Mouse (Mus musculus) spleen, postnatal 10 days (tissue): ENCODE measurements around the gene Narf.

Source experiments
- DNase-seq, 2 experiments: peaks; one replicate each; pipeline ENCODE4 v3.0.0; 2021 to 2022; ENCODE audit warnings: low spot score in 2 of 2

Gene Narf

GRCm38 (mm10) chr11:121236564-121237344 lies at the start of gene Narf:
Narf (plus strand) TSS chr11:121237253.
- DNase-seq = peak; percentile 96 to 99

GRCm38 (mm10) chr11:121189681-121190080 lies 47.4 kb upstream of the Narf start:
- DNase-seq = no peak

GRCm38 (mm10) chr11:121192742-121193141 lies 44.3 kb upstream of the Narf start:
- DNase-seq = no peak

- DNase-seq = no peak
Measured at GRCm38 (mm10) chr11:121193415-121193814, 43.6 kb upstream of the Narf start.

- DNase-seq = no peak
Measured at GRCm38 (mm10) chr11:121198622-121199021, 38.4 kb upstream of the Narf start.

GRCm38 (mm10) chr11:121199851-121200250 lies 37.2 kb upstream of the Narf start:
- no peak for DNase-seq

GRCm38 (mm10) chr11:121200781-121201180 lies 36.3 kb upstream of the Narf start:
- no peak for DNase-seq

- peak in 1 of 2 experiments; percentile 54 for DNase-seq
Measured at GRCm38 (mm10) chr11:121201436-121202198, 35.4 kb upstream of the Narf start.

GRCm38 (mm10) chr11:121203859-121204160 lies 33.2 kb upstream of the Narf start:
- no peak for DNase-seq

- peak; percentile 94 to 98 for DNase-seq
Measured at GRCm38 (mm10) chr11:121204161-121205006, 32.7 kb upstream of the Narf start, which contains the start of the genes Hexdc and Ogfod3. Hexdc (plus strand) TSS chr11:121204433. Ogfod3 (minus strand) TSS chr11:121204711.

GRCm38 (mm10) chr11:121216831-121217230 lies 20.2 kb upstream of the Narf start:
- DNase-seq = no peak

- DNase-seq = no peak
Measured at GRCm38 (mm10) chr11:121219776-121220175, 17.3 kb upstream of the Narf start.

GRCm38 (mm10) chr11:121220771-121221170 lies 16.3 kb upstream of the Narf start:
- DNase-seq = no peak

GRCm38 (mm10) chr11:121221321-121222010 lies 15.6 kb upstream of the Narf start:
- DNase-seq = no peak

- peak; percentile 33 for DNase-seq
Measured at GRCm38 (mm10) chr11:121228129-121229017, 8.7 kb upstream of the Narf start.

GRCm38 (mm10) chr11:121229018-121229439 lies 8.0 kb upstream of the Narf start, which contains the start of gene Cybc1:
Cybc1 (minus strand) TSS chr11:121229322.
- peak; percentile 80 to 86 for DNase-seq

- no peak for DNase-seq
Measured at GRCm38 (mm10) chr11:121231191-121231590, 5.9 kb upstream of the Narf start.

GRCm38 (mm10) chr11:121231628-121232291 lies 5.3 kb upstream of the Narf start:
- no peak for DNase-seq

- no peak for DNase-seq
Measured at GRCm38 (mm10) chr11:121232706-121233105, 4.3 kb upstream of the Narf start.
